Mouse (Mus musculus) stomach, embryonic 14.5 days (tissue): ENCODE data around the gene Gm4450. TPM values are rescaled to one million over a fixed set of nuclear protein-coding genes. Genes with fewer than 3 reads are reported as not detected.
"Not testable (repeated sequence)": the region's sequence is repeated elsewhere in the genome, so short reads cannot be mapped to it uniquely, and the experiment has no call there.

ENCODE experiments used
- ATAC-seq: fragments of 200-750 bp; cut with Nextera tagmentation; 2 replicates; pipeline ENCODE4 v1.8.0; 2017; ENCODE audit warnings: low read depth, moderate TSS enrichment; ENCODE audit not compliant: insufficient number of reproducible peaks, insufficient read depth, low FRiP score
- H3K27ac ChIP-seq: fragments of 300-500 bp; sonication (generic); 2 replicates; pipeline ENCODE4 v1.5.1; 2014; ENCODE audit warnings: mild to moderate bottlenecking, low read length, moderate library complexity, mixed read lengths
- H3K27me3 ChIP-seq: fragments of 300-500 bp; sonication (generic); 2 replicates; pipeline ENCODE4 v1.6.1; 2014; ENCODE audit warnings: low read length, control low read depth, mixed read lengths; ENCODE audit not compliant: control insufficient read depth, insufficient read depth
- H3K36me3 ChIP-seq: fragments of 300-500 bp; sonication (generic); 2 replicates; pipeline ENCODE4 v1.6.1; 2014; ENCODE audit warnings: mild to moderate bottlenecking, control low read depth, low read length, moderate library complexity, mixed read lengths; ENCODE audit not compliant: control insufficient read depth, insufficient read depth
- H3K4me1 ChIP-seq: fragments of 300-500 bp; sonication (generic); 2 replicates; pipeline ENCODE4 v1.6.1; 2014; ENCODE audit warnings: low read length, control low read depth, mixed read lengths; ENCODE audit not compliant: control insufficient read depth, insufficient read depth
- H3K4me2 ChIP-seq: fragments of 300-500 bp; sonication (generic); replicated peaks from 2 replicates; pipeline ENCODE4 v1.6.1; 2014; ENCODE audit warnings: low read depth, low read length, control low read depth
- H3K4me3 ChIP-seq: fragments of 300-500 bp; sonication (generic); 2 replicates; pipeline ENCODE4 v1.5.1; 2014; ENCODE audit warnings: low read depth, low read length, control low read depth
- H3K9ac ChIP-seq: fragments of 300-500 bp; sonication (generic); replicated peaks from 2 replicates; pipeline ENCODE4 v1.6.1; 2014; ENCODE audit warnings: low read depth, mild to moderate bottlenecking, control low read depth, low read length, moderate library complexity, mixed read lengths
- H3K9me3 ChIP-seq: fragments of 300-500 bp; sonication (generic); 2 replicates; pipeline ENCODE4 v1.6.1; 2016; ENCODE audit warnings: low read depth, low read length, control low read depth; ENCODE audit not compliant: control insufficient read depth
- WGBS: fragments of 180-500 bp; shearing (Covaris S2); extraction: QIAGEN DNeasy Blood & Tissue Kit; methylation state at CpG from one replicate; pipeline ENCODE4 v1.1.7; 2014; 5-methylcytosine and 5-hydroxymethylcytosine counted together
- polyA plus RNA-seq: library from polyadenylated mRNA; unstranded; fragments of >200 nt; fragmentation: Nextera tagmentation; extraction: Ambion mirVana; gene quantifications from 2 replicates; pipeline ENCODE4 v1.2.1, GENCODE M21; 2014

Gene Gm4450
- polyA plus RNA-seq, 1 experiment from 2014 or later, result not detected

DNA sequence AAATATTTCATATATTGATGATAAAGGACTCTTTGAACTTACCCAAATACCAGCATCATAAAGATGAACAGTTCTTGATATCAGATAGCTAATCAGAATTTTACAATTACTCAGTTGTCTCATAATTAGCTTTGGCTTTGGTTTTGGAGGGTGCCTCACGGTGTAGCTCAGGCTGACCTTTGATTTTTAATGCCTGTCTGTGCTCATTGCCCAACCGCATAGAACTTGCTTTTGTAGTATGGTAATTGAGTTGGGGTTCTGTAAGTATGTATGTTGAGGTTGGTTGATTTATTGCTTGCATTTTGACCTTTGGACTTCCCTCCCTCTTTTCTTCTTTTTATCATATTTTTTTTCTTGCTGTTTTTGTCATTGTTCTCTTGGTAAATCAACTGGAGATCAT is 43.2 kb downstream of the Gm4450 start:
- 62% methylated on average over 2 of the region's 2 CpGs for WGBS
- H3K36me3 ChIP-seq, result no peaks in the 10 kb centered on the region
- no peak for ATAC-seq
- no peaks in the 10 kb centered on the region for H3K27me3 ChIP-seq
- H3K9ac ChIP-seq, result no peak overlapping the region
- H3K4me3 ChIP-seq, result no peak overlapping the region
- H3K4me1 ChIP-seq, result peaks cover 10% of the 10 kb centered on the region; the same call in 1 of the 2 replicates
- H3K4me2 ChIP-seq, result no peak overlapping the region
- H3K27ac ChIP-seq, result no peak overlapping the region
- H3K9me3 ChIP-seq, result no peaks in the 10 kb centered on the region

DNA sequence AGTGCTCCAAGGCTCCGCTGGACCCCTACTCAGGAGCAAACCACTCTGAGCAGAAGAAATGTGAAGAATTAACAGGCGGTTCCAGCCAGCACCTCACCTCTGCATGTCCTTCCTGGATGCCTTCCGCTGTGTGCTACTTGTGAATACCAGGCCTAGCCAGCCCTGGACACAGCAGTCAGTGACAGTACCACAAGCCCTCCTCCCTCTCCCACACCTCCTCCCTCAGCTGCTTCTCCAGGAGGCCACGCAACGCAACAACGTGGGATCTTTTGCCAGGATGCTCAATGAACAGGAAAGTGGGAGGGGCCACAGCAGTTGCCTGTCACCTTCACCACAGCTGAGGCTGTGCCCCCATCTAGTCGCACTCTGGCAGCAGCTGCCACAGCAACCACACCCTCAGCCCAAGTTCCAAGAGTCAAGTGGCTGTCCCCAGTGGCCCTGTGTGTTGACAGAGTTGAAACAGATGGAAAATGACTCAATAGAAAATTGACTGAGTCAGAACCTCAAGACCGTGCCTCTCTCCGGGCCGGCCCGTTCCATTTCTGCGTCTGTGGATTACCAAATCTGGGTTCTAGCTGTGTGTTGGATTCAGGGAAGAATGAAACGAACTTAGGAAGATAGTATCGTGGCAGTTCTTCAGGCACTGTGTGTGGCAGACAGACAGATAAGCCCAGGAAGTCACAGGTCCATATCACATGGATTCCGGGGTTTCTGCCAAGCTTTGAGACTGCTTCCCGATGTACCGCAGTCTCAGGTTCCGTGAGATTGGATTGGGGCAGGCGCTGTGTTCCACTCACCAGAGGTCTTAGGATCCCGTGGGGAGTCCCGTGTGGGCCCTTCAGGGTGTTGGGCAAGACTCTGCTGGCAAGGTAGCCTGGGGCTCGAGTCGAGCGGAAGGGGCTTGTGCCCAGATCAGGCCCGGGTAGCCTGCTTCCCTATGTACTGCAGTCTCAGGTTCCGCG is 46.0 kb downstream of the Gm4450 start:
- not testable (repeated sequence) for H3K9ac ChIP-seq, H3K36me3 ChIP-seq, H3K9me3 ChIP-seq, H3K27ac ChIP-seq, H3K27me3 ChIP-seq, H3K4me1 ChIP-seq, H3K4me2 ChIP-seq, H3K4me3 ChIP-seq
- WGBS, result 89% methylated on average over 16 of the region's 27 CpGs
- ATAC-seq, result 0 out of 2 replicates have a peak, but pooled peaks have one; percentile 56

DNA sequence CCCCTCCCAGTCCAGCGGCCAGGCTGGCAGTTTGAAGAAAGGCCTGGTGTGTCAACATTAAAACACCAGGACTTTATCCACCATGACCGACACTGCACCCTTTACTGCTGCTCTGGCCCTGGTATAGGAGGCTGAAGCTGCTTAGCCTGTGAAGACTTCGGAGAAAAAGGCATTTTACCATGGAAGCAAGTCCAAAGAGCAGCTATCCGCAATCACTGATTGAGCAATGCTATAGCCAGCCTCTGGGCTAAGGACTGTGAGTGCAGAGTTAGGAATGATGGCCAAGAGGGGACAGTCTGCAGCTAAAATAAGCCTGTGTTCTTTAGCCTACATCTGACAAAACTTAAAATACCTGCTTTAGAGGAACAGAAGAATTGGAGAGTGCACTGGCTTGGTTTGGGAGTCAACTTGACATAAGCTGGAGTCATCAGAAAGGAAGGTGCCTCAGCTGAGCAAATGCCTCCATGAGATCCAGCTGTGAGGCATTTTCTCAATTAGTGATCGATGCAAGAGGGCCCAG is 49.6 kb downstream of the Gm4450 start:
- not testable (repeated sequence) for H3K9me3 ChIP-seq, H3K4me3 ChIP-seq, H3K36me3 ChIP-seq, H3K4me1 ChIP-seq, H3K4me2 ChIP-seq, H3K9ac ChIP-seq, ATAC-seq, H3K27ac ChIP-seq, H3K27me3 ChIP-seq
- 65% methylated on average over 5 of the region's 5 CpGs for WGBS

DNA sequence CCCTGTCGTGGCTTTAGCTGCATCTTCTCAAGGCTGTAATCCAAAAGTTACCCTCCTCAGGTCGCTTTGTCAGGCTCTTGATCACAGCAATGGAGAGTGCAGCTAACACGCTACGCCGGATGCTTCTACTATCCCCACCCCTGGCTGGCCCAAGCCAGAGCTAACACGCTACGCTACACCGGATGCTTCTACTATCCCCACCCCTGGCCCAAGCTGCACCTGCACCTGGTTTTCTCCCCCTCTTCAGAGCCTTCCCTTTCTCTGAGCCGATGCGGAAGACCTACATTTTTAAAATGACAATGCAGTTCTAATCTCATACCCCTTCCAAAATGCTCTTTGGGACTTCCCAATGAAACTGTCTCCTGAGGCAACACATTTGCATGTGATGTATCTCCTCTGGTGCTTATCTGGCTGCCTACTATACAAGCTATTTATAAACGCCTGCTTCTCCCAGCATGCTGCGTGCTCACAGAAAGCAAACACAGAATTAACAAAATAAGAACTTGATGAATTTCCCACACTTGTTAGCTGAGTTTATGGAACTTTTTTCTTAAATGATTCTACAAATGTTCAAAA is 50.3 kb downstream of the Gm4450 start:
- H3K4me3 ChIP-seq, ATAC-seq, H3K4me1 ChIP-seq, H3K36me3 ChIP-seq, H3K4me2 ChIP-seq, H3K9me3 ChIP-seq, H3K9ac ChIP-seq, H3K27ac ChIP-seq, H3K27me3 ChIP-seq: not testable (repeated sequence)
- 62% methylated on average over 12 of the region's 12 CpGs for WGBS

DNA sequence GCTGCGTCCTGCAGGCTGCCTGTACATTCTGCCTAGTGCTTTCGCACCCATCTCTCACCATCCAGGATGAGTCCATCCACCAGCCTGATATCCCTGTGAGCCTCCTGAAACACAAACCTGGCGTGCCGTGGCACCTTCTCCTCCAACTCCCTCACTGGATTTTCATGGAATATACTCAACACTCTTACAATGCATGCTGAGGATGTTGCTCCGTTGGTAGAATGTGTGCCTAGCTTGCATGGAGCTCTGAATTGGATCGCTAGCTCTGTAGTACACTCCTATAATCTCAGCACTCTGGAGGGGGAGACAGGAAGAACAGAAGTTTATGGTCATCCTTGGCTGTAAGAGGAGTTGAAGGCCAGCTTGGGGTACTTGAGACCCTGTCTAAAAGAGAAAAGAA is 51.0 kb downstream of the Gm4450 start:
- not testable (repeated sequence) for H3K9ac ChIP-seq, H3K27ac ChIP-seq, H3K4me1 ChIP-seq, H3K27me3 ChIP-seq, ATAC-seq, H3K4me2 ChIP-seq, H3K9me3 ChIP-seq, H3K36me3 ChIP-seq, H3K4me3 ChIP-seq
- WGBS, result 89% methylated on average over 5 of the region's 6 CpGs

DNA sequence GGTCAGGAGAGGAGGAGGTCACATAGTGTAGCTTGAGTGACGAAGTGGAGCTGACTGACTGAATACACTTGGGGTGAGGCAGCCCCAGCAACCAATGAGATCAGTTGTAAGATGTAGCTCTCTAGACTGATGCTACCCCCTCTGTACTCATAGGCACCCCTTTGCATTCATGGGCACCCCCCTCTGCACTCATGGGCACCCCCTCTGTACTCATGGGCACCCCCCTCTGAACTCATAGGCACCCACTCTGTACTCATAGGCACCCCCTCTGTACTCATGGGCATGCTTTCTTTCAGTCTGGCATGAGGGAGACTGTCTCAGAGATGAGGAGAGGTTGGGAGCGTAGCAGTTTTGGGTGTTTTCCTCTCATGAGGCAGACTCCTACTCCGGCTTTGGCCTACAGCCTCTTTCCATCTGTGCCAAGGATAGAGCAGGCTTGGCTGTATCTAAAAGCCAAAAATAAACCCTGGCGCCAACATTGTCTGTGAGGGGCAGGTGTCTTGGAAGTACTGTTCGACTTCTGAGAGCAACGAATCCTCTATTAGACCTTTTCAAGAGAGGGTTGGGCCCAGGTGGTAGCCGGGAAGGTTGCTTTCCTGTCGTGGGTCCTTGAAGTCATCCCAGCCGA is 52.5 kb downstream of the Gm4450 start:
- not testable (repeated sequence) for H3K9me3 ChIP-seq, H3K4me3 ChIP-seq, ATAC-seq, H3K4me2 ChIP-seq, H3K27ac ChIP-seq, H3K27me3 ChIP-seq, H3K4me1 ChIP-seq, H3K9ac ChIP-seq, H3K36me3 ChIP-seq
- 94% methylated on average over 9 of the region's 9 CpGs for WGBS

Other genes with a start within 250 kb of the Gm4450 start
- not detected in 2 replicates for gene Reg4, start 235.0 kb downstream of the Gm4450 start, polyA plus RNA-seq
- gene Hmgcs2, start 176.7 kb downstream of the Gm4450 start, polyA plus RNA-seq, result 12.2 and 16.1 TPM in 2 replicates
- gene Phgdh, start 117.1 kb downstream of the Gm4450 start, polyA plus RNA-seq, result 175 and 193 TPM in 2 replicates
- 9.2 and 10.1 TPM in 2 replicates for gene Zfp697, start 74.7 kb downstream of the Gm4450 start, polyA plus RNA-seq
- gene Hsd3b4, start 53.4 kb upstream of the Gm4450 start, polyA plus RNA-seq, result not detected in 2 replicates
- gene Gm10681, start 131.7 kb upstream of the Gm4450 start, polyA plus RNA-seq, result not detected in 2 replicates
- gene Hsd3b5, start 173.1 kb upstream of the Gm4450 start, polyA plus RNA-seq, result not detected in 2 replicates